Mouse (Mus musculus) cerebellum, adult 2 months (tissue): ENCODE data around the gene Gnai3.

ENCODE experiments used
- CTCF ChIP-seq: fragments of 200-500 bp; IDR thresholded peaks from 2 replicates; pipeline ENCODE4 v1.5.1; 2011; ENCODE audit warnings: low read depth, mild to moderate bottlenecking, control low read depth, low read length, moderate library complexity, borderline replicate concordance; ENCODE audit not compliant: insufficient read depth
- POLR2A ChIP-seq: fragments of 200-500 bp; IDR thresholded peaks from 2 replicates; pipeline ENCODE4 v1.6.1; 2011; ENCODE audit warnings: low read length, control low read depth, borderline replicate concordance; ENCODE audit not compliant: insufficient read depth

DNA sequence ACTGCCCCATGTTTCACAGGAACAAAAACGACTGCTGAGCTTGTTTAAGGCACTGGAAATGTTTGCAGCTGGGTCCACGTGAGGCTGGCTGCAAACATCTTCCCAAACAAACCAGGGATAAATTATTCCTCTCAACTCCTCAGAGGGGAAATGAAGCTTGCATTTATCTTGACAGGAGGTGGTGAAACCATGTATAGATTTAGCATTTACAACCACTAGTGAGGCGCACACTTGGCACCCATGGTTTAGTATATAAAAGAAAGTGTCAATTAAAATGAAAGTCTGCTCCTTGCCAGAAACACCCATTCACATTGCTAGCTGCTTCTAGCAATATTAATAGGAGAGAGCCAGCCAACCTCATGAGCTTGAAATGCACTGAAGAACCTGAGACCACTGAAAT is 44.4 kb downstream of the Gnai3 start:
- TF ChIP-seq CTCF (no peak), POLR2A (no peak)
